Mouse (Mus musculus) cerebellum, adult 2 months (tissue): ENCODE data around the gene Tmprss3.

Experiments
- CTCF ChIP-seq: fragments of 200-500 bp; IDR thresholded peaks from 2 replicates; pipeline ENCODE4 v1.5.1; 2011; ENCODE audit warnings: low read depth, mild to moderate bottlenecking, control low read depth, low read length, moderate library complexity, borderline replicate concordance; ENCODE audit not compliant: insufficient read depth
- POLR2A ChIP-seq: fragments of 200-500 bp; IDR thresholded peaks from 2 replicates; pipeline ENCODE4 v1.6.1; 2011; ENCODE audit warnings: low read length, control low read depth, borderline replicate concordance; ENCODE audit not compliant: insufficient read depth

DNA sequence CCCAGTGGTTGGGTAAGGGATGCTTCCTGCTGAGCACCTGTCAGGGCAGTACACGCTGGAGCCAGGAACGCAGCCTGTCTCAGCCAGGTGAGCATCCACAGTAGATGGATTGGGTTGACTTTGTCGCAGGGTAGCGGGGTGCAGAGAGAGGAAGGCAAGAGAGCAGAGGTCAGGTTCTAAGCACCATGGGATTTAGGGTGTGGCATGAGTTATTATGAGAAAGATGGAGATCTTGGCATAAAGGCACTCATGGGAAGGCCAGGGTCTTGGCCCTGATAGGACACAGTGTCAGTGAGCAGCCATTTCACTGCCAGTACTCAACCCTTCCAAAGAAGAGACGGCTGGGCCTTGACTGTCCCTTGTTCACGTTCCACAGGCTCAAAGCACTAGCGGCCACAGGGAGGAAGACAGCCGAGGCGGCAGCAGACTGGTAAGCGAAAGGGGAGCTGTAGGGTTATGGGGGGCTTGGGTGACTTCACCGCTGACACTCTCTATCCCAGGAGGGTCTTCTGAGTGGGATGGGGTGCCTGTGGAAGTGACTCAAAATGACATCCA, 10.7 kb upstream of the Tmprss3 start:
- TF ChIP-seq POLR2A (no peak), CTCF (no peak)
